Mouse (Mus musculus) gastrocnemius, adult 8-10 months (tissue): ENCODE measurements around the gene Mllt11. TPM values are rescaled to one million over a fixed set of nuclear protein-coding genes. Genes with fewer than 3 reads are reported as not detected.
"Not testable (repeated sequence)": the region's sequence is repeated elsewhere in the genome, so short reads cannot be mapped to it uniquely, and the experiment has no call there.

Experiments used
- DNase-seq, 2 experiments: peaks; one replicate each; pipeline ENCODE4 v3.0.0; 2022; ENCODE audit warnings: low spot score in 2 of 2
- total RNA-seq, 4 experiments: library from RNA; stranded (reverse); gene quantifications; 2 replicates each; pipeline ENCODE4 v1.2.4; 2022

Mllt11 gene
- total RNA-seq, 4 experiments from 2014 or later = 69.6 to 108 (median 87.4) TPM

DNA sequence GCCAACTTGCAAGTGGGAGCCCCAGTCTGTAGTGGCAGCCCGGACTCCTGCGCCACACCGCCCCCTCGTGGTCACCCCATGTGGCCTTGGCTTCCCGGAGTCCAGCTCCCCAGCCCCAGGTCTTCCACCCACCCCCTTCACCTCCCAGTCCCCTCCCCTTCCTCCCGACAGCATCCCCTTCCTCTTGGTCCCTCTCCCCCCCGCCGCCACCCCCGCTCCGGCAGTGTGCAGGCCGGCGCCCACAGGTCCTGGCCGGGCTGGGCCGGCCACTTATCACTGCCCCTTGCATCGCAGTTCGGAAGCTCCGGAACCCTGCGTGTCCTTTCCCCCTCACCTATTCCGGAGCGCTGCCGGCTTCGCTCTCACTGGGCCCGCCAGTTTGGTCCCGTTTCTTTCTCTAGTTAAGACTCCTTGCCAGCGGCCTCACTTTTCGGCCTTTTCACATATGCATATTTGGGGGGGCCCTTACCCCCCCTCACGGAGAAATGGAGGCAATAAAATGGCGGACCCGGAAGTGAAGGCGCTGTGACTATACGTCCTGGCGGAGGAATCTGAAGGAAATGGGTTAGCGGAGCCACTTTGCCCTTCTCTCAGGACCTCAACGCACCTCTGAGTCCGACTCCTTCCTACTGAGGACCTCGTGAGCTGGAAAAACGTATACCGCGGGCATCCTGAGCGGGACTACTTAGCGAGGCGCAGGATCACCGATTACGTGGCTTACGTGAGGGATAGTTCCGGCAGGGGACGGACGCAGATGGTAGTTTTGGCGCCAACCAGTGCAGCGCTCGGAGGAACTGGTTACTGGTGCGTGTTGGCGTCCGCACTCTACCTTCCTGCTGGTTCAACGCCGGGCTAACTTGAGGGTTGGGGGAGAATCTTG, 14.5 kb downstream of the Mllt11 start, which contains the start of gene Gabpb2:
Gene Gabpb2 (minus strand): TSS at position 662 of the 880 bp plus-strand sequence.
- peak; percentile 94 for DNase-seq

DNA sequence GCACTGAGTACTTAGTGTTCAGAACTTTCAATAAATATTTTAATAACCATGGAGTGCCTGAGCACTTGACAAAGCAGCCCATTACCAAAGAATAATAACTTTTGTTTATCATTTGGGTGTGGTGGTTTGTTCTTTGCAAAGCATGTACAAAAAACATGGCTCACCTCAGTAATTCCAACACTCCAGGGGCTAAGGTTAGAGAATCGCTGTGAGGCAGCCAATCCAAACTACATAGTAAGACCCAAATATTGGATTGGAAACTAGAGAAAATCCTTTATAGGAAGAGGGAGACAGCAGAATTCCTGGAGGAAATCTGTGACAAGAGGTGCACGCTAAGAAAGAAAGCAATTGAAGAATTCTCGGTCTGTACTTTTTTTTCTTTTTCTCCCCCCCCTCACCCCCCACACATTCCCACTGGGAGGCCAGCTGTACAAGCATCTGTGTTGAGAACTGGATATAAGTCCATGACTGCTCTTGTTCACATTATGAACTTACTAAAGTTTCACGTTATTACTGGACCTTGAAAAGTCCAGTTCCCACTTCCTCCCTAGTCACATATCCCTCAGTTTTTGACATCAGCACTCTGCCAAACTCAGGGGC, 15.2 kb downstream of the Mllt11 start:
- DNase-seq = no peak

DNA sequence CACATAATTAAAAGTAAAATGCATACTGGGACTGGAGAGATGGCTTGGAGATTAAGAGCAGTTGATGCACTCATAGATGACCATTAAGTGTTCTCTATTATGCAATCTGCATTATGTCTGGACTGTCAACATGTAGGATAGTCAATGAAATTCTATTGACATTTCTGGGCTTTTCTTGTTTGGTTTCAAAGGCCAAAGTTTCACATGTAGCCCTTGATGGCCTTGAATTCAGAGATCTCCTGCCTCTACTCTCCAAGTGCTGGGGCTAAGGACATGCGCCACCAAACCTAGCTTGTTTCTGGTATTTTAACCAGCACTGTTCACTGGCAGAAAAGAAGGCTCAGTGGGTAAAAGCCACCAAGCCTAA, 18.4 kb downstream of the Mllt11 start:
- no peak for DNase-seq

DNA sequence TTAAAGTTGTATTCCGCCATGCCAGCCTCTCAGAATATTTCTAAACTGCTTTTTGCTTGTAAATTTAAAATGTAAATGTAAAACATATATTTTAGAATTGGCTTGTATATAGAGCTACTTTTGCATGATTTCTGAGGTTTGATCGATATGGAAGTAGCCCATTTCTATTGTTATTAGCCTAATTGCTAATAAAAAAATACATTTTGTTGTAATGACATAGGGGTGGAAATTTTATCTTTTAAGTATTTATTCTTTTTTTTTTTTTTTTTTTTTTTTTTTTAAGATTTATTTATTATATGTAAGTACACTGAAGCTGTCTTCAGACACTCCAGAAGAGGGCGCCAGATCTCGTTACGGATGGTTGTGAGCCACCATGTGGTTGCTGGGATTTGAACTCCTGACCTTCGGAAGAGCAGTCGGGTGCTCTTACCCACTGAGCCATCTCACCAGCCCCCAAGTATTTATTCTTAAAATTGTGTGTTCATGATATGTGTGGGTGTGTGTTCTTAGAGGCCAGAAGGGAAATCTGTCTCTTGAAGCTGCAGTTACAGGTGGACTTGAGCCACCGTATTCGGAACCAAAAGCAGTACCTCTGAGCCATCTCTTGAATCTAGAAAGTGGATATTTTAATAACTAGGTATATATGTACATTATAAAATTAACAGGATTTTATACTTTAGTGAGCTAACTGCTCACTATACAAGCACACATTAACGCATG, 18.9 kb downstream of the Mllt11 start:
- not testable (repeated sequence) for DNase-seq

DNA sequence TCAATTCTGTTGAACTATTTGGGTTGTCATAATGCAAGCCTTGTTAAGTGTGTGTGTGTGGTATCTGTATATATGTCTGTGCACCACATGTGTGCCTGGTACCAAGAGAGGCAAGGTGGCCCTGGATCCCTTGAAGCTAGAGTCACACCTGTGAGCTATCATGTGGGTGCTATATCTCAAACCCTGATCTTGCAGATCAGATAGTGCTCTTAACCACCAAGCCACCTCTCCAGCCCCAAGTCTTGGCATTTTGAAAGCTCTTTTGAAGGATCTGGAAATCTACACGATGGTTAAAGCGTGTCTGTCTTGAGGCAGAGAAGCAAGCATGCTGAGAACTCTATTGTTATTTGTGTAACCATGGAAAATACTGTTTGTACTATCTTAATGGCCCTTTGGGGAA, 21.4 kb downstream of the Mllt11 start:
- no peak for DNase-seq

DNA sequence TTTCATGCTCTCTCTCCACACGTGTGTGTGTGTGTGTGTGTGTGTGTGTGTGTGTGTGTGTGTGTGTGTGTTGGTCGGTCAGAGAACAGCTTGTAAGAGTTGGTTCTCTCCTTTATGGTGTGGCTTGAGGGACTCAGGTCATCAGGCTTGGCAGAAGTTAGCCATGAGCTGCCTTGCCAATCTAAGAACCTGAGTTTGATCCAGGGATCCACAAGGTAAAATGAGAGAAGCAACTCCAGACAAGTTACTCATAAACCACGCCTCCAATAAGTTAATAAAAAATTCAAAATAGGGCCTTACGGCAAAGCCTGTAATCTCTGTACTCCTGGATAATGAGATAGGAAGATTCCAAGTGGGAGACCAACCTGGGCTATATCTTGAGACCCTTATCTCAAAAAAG, 23.7 kb downstream of the Mllt11 start:
- no peak for DNase-seq

DNA sequence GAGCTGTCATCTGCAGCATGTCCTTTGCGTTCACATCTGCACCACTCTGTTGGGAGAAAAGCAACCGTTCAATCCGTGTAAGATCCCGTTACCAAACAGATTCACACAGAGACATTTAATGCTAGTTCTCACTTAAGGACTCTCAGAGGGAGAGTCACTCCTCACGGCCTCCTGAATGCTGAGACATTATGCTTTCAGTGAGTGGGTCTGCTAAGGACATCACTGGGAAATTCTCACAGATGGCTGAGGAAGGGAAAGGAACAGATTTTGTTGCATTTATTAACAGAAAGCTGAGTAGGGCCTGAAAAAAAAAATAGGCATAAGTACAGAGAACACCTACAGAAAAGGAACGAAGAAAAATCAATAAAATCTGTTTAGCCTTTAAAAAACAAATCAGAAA, 28.1 kb downstream of the Mllt11 start:
- no peak for DNase-seq

DNA sequence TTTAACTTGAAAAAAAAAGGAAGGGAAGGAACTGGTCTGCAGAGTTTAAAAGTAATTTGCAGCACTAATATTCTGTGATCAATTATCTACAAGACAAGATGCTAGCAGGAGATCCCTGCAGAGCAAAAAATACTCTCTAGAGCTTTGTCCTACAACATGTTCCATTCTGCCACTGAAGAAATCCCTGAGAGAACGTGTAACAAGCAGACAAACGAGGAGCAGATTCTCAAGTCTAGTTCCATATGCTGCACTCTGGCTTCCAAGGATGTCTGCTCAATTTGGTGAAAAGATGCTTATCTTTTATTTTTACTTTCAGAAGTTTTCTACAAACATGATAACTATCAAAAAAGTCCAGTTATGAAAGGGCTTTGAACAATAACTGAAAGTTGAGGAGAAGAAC, 31.4 kb downstream of the Mllt11 start:
- DNase-seq = no peak

DNA sequence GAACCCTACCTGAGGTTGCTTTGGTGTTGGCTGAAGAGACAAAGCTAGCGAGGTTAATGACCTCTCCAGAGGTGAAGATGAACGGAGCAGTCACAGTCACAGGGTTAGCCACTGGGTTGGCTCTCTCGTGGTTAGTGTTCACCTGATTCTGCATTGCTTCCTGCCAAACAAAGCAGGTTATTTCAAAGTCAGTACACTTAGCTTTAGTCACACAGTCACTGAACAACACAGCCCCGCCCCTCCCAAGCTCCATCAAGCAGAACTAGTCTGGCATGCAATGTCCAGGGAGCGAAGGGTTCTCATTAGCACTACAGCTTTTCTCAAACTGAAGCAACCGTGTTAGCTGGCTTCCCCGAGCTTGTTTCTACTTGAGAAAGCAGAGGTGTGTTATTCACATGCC, 31.8 kb downstream of the Mllt11 start:
- DNase-seq = no peak

DNA sequence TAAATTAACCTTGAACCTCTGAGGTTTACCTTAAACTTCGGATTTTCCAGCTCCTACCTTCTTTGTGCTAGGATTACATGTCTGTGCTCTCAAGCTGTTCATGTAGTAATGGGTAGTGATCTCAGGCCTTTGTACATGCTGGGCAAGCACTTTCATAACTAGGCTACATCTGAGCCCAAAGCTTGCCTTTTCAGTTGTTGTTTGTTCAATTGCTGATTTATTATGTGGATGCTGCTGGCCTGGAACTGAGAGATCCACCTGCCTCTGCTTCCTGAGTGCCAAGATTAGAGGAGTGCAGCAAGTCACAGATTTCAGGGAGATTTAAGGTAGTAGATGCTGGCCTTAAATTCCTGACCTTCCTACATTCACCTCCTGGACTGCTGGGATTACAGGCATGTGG, 32.9 kb downstream of the Mllt11 start:
- DNase-seq = no peak

DNA sequence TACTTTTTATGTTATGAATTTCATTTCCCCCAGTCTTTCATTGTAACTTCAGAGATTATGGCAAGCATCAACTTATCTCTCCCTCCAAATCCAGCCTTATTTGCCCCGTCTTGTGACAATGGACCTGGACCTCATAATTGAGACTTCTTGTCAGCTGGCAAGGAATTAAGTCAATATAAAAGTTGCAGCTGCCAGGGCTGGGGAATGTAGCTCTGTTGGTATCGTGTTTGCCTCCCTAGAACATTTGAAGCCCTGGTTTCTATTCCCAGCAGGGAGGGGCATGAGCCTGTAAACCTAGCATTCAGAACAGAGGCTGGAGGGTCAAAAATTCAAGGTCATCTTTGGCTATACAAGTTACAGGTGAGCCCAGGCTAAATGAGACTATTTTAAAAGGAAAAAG, 36.2 kb downstream of the Mllt11 start:
- no peak for DNase-seq

DNA sequence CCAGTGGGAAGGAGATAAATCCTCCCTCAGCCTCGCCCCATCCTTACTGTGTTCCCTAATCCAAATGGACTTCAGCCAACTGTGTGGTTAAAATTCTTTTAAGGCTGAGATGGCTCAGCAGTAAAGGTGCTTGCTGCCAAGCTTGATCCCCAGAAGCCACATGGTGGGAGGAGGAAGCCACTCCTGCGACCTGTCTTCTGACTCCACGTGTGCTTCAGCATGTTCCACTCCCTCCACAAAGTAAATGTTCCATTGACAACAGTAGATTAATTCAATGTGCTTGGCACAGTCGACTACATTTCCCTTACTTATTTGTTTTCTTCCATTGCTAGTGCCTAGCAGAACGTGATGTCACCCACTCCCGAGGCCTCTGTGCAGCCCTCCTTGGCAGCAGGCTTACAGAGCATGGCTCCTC, 37.2 kb downstream of the Mllt11 start:
- DNase-seq = no peak

DNA sequence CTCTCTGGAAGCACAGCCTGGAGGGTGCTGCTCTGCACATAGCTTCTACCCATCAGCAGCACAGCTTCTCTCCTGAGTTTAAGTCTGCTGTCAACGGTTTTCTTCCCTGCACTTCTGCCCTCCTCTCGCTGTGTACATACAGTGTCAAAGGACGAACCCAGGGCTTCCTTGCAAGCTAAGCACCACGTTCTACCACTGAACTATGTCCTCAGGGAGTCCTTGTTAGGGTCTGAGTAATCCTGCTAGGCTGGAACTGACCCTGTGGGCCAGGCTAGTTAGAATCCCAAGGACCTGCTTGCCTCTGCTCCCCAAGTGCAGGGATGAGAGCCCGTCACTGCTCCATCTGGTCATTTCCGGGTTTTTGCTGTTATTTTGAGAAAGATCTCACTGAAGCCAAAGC, 45.1 kb downstream of the Mllt11 start:
- DNase-seq = no peak

DNA sequence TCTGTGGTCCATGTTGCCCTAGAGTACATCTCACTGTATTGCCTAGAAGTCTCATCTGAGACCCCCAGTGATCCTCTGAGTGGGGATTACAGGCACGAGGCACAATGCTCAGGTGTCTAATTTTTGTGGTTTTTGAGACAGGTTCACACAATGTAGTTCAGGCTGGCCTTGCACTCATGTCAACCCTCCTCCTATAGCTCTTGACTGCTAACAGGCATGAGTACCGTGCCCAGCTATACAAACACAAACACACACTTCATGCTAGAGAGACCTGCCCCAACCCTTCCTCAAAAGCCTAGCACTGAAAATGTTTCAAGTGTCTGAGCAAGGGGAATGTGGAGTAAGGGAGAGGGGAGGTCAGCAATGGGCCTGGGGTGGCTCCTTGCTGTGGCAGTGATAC, 45.9 kb downstream of the Mllt11 start:
- no peak for DNase-seq

DNA sequence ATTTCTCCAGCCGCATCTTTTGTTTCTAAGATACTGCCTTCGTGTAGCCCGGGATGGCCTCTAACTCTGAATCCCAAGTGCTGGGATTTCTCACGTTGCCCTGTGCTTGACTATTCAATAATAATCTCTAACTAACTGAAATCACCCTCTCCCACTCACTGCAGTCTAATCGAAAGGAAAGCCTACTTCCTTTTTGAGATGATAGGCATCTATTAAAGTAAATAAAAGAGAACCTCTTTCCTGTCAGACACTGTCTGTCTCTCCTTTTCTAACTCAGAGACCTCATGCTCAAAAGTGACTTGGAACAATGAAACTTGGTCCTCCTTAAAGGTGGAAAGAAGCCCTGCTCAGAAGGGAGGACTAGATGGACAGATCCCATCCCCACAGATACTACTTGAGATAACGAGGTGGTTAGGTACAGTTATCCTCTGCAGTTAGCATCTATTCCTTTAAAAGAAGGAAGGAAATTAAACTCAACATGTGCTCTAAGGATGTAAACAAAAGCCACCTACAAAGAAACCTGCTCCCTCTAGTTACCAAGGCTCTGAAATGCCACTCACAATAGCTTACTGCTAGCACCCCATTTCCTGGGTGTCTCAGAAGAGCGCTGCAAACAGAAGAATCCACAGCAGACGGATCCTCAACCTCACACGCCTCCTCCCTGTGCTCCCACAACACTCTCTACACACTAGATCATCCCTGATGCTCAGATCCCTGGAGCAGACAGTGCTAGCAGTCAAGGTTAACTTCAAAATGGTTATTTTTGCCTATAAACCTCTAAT, 47.0 kb downstream of the Mllt11 start:
- no peak for DNase-seq

DNA sequence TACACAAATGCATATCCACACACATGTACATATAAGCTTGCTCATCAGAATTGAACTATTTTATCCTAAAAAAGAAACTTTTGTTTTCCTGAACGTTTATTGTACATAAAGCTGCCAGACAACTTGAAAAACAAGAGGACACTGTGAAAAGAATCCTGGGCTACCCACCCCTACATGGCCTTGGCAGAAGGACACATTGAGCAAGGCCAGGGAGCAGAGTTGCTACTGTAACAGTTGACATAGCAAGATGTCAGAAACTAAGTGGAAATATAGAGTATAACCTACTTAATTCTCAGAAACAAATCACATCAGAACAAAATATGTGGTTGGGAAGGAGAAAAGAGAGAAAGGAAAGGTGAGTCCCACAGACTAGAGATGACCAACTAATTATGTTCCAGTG, 50.1 kb downstream of the Mllt11 start:
- no peak for DNase-seq

DNA sequence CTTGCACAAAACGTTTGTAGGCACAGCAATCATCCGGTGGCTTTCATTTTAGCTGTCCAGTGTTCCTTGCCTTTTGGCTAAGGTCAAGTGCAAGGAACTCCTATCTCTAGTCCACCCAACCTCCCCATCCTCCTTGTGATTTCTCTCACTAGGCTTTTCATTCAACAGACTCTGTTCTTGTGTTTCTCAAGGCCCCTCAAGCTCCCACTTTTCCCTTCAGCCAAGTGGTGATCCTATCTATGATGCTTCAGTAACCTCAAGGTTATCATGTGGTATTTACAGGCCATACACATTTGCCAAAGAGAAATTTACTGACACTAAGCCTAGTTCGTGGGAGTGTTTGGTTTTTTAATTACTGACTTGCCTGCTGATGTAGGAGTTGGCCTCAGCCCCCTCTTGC, 52.1 kb downstream of the Mllt11 start:
- no peak for DNase-seq

DNA sequence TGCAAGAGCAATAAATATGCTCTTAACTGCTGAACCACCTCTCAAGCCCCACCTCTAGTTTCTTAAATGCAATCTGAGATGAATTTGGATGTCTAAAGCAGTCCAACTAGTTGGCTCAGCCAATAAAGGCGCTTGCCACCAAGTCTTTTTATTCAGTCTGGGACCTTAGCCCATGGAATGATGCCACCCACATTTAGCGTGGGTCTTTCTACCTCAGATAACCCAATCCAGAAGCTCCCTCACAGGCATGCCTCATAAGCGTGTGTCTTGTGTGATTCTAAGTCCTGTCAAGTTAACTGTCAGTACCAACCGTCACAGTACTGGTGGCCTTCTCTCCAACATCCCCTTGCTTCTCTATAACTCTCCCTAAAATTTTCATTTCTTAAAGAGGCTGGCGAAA, 53.0 kb downstream of the Mllt11 start:
- no peak for DNase-seq

DNA sequence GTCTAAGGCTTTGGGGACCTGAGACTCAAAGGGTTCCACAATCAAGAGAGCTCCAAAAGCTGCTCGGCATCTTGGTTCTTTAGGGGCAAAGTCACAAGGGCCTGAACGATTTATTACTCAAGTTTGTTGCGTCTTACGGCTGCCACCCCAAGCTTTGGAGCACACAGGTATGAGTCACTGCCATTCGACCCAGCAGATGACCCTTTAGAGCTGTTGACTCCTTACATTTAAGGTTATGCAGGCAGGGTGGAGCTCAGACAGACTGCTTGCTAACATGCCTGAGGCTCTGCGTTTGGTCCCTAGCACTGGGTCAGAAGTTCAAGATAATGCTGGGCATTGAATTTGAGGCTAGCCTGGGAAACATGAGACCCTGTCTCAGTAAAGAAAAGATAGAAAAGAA, 54.4 kb downstream of the Mllt11 start:
- no peak for DNase-seq

DNA sequence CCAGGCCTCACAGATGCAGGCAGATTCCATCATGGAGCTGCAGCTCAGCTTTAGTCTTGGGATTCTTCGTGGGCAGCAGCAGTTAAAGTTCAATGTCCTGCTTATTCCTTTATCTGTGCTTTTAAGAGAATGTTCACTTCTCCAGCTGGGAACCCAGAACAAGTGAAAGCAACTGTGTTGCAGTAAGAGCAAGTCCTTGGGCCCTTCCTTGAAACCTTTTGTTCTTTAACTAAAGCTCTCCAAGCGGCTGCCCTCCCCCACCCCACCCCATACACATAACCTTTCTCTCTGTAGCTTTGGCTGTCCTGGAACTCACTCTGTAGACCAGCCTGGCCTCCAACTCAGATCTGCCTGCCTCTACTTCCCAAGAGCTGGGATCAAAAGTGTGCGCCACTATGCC, 55.5 kb downstream of the Mllt11 start:
- DNase-seq = no peak

DNA sequence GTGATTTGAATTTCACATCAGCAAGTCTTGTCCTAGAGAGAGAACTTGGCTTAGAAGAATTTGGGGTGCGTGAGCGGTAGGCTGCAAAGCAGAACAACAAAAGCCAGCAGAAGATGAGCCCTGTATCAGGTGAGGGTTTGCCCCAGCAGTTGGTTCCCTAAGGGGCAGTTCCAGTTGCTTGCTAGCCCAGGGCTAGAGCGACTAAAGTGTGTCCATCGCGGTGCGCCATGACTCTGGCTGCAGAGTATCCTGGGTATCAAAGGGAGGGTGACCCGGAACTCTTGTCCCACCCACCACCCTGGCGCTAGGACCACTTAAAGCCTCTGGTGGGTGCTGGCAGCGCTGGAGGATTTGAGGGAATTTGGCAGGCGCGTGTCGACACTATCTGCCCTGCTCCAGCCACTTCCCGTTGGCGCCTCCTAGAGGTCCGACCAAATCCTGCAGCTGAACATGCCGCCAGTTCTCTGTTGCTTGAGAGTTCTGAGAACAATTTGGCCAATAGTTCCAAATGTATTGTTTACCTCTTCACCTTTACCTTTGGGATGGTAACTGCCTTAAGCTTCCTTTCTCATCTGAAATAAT, 57.9 kb downstream of the Mllt11 start:
- DNase-seq = peak; percentile 84 to 86
